Mouse (Mus musculus) embryonic facial prominence, embryonic 14.5 days (tissue): Measurements from ENCODE around the gene Tgoln1. TPM values are rescaled to one million over a fixed set of nuclear protein-coding genes. Genes with fewer than 3 reads are reported as not detected.

Experiments used
- ATAC-seq: fragments of 200-750 bp; cut with Nextera tagmentation; 2 replicates; pipeline ENCODE4 v1.8.0; 2017; ENCODE audit warnings: low read depth, moderate number of reproducible peaks, moderate TSS enrichment
- DNase-seq: peaks from one replicate; pipeline ENCODE4 v3.0.0-alpha.2; 2015; ENCODE audit warnings: low spot score
- H3K27ac ChIP-seq: fragments of 300-500 bp; sonication (generic); replicated peaks from 2 replicates; pipeline ENCODE4 v1.5.1; 2014; ENCODE audit warnings: low read depth, mild to moderate bottlenecking, low read length, moderate library complexity
- H3K27me3 ChIP-seq: fragments of 300-500 bp; sonication (generic); replicated peaks from 2 replicates; pipeline ENCODE4 v1.6.1; 2014; ENCODE audit warnings: low read length; ENCODE audit not compliant: control insufficient read depth, insufficient read depth
- H3K36me3 ChIP-seq: fragments of 300-500 bp; sonication (generic); 2 replicates; pipeline ENCODE4 v1.6.1; 2014; ENCODE audit warnings: low read length, mixed read lengths; ENCODE audit not compliant: control insufficient read depth, insufficient read depth
- H3K4me1 ChIP-seq: fragments of 300-500 bp; sonication (generic); 2 replicates; pipeline ENCODE4 v1.6.1; 2014; ENCODE audit warnings: antibody characterized with exemption, low read length; ENCODE audit not compliant: control insufficient read depth, insufficient read depth
- H3K4me2 ChIP-seq: fragments of 300-500 bp; sonication (generic); 2 replicates; pipeline ENCODE4 v1.6.1; 2014; ENCODE audit warnings: low read depth, mild to moderate bottlenecking, low read length, moderate library complexity, mixed read lengths
- H3K4me3 ChIP-seq: fragments of 300-500 bp; sonication (generic); 2 replicates; pipeline ENCODE4 v1.5.1; 2014; ENCODE audit warnings: low read depth, mild to moderate bottlenecking, low read length
- H3K9ac ChIP-seq: fragments of 300-500 bp; sonication (generic); 2 replicates; pipeline ENCODE4 v1.6.1; 2014; ENCODE audit warnings: low read depth, mild to moderate bottlenecking, low read length, moderate library complexity, mixed read lengths
- H3K9me3 ChIP-seq: fragments of 300-500 bp; sonication (generic); 2 replicates; pipeline ENCODE4 v1.6.1; 2016; ENCODE audit warnings: low read length; ENCODE audit not compliant: control insufficient read depth
- WGBS: fragments of 180-500 bp; shearing (Covaris S2); extraction: QIAGEN DNeasy Blood & Tissue Kit; methylation state at CpG from one replicate; pipeline ENCODE4 v1.1.7; 2014; 5-methylcytosine and 5-hydroxymethylcytosine counted together
- polyA plus RNA-seq: library from polyadenylated mRNA; unstranded; fragments of >200 nt; fragmentation: Nextera tagmentation; extraction: Ambion mirVana; gene quantifications from 2 replicates; pipeline ENCODE4 v1.2.1, GENCODE M21; 2014

Gene Tgoln1
- polyA plus RNA-seq, 1 experiment from 2014 or later: 34.7 TPM

DNA sequence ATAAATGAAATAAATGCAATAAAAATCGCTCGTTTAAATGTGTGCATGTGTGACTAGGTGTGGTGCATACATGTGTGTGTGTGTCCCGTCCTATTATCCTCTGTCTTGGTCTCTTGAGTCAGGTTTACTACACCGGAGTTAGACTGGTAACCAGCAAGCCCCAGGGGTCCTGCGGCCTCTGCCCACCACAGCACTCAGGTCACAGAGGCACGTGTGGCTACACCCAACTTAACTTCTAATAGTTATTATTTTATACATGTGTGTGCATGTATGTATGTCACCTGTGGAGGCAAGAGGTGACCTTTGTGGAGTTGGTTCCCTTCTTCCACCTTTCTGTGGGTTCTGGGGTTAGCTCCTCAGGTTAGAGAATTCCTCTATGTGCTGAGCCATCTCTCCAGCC is 37.6 kb upstream of the Tgoln1 start:
- Histone ChIP-seq H3K27ac (peak overlapping the region; percentile 95), H3K9ac (no peak overlapping the region), H3K4me1 (peaks cover 53% of the 10 kb centered on the region), H3K27me3 (no peaks in the 10 kb centered on the region), H3K36me3 (no peaks in the 10 kb centered on the region), H3K9me3 (no peaks in the 10 kb centered on the region), H3K4me2 (no peak overlapping the region), H3K4me3 (no peak overlapping the region)
- ATAC-seq (no peak), DNase-seq (no peak)
- 84% methylated on average over 6 of the region's 6 CpGs for WGBS

DNA sequence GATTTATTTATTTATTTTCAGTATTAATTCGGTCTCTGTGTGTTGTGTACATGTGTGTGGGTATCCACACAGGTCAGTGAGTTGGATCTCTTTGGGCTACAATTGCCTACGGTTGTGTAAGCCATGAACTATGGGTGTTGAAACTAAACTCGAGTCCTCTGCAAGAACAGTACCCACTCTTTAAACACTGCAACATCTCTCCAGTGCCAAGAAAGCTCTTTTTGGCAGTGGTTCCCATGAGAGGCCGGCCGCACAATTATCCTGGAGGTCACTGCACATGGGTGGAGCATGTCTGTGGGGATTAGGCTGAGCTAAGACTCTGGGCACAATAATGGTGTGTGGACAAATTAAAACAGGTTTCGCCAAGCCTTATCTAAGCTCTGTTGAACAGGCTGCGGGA is 36.6 kb upstream of the Tgoln1 start:
- peak overlapping the region; percentile 95 for H3K27ac ChIP-seq
- WGBS: 52% methylated on average over 7 of the region's 7 CpGs
- peak; percentile 69 for DNase-seq

GRCm38 (mm10) chr6:72650338-72650851 is 33.6 kb upstream of the Tgoln1 start:
- Histone ChIP-seq H3K9me3 (no peaks in the 10 kb centered on the region), H3K4me3 (no peak overlapping the region), H3K27me3 (no peaks in the 10 kb centered on the region), H3K27ac (no peak overlapping the region), H3K9ac (no peak overlapping the region), H3K4me1 (peaks cover 35% of the 10 kb centered on the region), H3K4me2 (no peak overlapping the region), H3K36me3 (peaks cover 9% of the 10 kb centered on the region)
- DNase-seq (no peak), ATAC-seq (no peak)
- 41% methylated on average over 10 of the region's 10 CpGs for WGBS

More for the DNA sequence above, 36.6 kb upstream of the Tgoln1 start:
- Histone ChIP-seq H3K9ac (no peak overlapping the region), H3K4me2 (no peak overlapping the region), H3K4me1 (peaks cover 52% of the 10 kb centered on the region), H3K4me3 (no peak overlapping the region), H3K36me3 (no peaks in the 10 kb centered on the region), H3K27me3 (no peaks in the 10 kb centered on the region), H3K9me3 (no peaks in the 10 kb centered on the region)
- no peak for ATAC-seq

DNA sequence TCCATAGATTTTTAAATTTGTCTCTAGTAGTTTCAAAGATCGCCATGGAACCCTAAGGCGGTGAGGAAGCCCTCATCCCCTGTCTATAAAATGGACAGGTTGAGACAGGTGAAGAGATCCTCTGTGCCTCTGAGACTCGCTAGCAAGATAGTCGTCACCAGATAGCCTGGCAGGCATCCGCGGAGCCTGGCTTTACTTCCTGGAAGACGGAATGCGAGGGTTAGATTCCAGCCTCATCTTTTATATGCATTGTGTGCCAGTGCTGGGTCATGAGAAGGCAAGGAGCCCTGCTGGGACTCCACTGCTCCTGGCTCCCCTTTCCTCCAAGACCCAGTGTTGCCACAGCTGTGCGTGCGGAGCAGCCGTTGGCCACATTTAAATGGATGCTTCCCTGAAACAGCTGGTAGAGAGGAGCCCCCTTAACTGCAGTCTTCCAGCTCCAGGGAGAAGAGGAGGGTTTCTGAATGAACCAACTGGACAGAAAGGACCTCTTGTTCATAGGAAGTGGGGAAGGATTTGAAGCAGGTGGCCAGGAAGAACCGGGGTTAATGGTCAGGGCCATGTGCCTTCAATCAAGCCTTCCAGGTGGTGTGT is 31.3 kb upstream of the Tgoln1 start:
- ATAC-seq (peak; percentile 31; the same call in 1 of the 2 replicates), DNase-seq (peak; percentile 65)
- H3K27ac ChIP-seq: 0 out of 2 replicates have a peak overlapping the region, but pooled peaks have one; percentile 36
- no peak overlapping the region for H3K9ac ChIP-seq
- H3K9me3 ChIP-seq: no peaks in the 10 kb centered on the region
- no peaks in the 10 kb centered on the region for H3K27me3 ChIP-seq
- peaks cover 15% of the 10 kb centered on the region for H3K4me1 ChIP-seq
- H3K4me3 ChIP-seq: no peak overlapping the region
- WGBS: 29% methylated on average over 12 of the region's 12 CpGs
- H3K4me2 ChIP-seq: no peak overlapping the region
- peaks cover 9% of the 10 kb centered on the region for H3K36me3 ChIP-seq

DNA sequence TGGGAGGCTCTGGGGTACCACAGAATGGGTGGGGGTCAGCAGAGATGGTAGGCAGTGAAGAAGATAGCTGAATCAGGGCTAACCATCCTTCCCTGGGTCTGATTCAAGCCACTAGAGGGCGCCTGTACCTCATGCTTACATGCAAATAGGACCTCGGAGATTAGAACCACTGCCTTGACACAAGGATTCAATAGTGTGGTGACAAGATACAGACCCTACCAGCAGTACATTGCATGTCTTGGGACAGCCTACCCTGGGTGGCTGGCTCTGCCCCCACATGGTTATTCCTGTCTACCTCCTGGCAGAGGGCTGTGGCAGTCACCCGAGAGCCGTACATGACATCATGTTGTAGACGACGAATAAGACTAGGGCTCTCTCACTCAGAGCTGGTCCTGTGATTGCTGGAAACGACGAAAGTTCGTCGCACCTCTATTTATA is 30.6 kb upstream of the Tgoln1 start:
- no peak overlapping the region for H3K4me3 ChIP-seq
- no peak overlapping the region; the same call in none of the 2 replicates for H3K27ac ChIP-seq
- H3K4me1 ChIP-seq: peaks cover 13% of the 10 kb centered on the region
- no peak overlapping the region for H3K9ac ChIP-seq
- H3K4me2 ChIP-seq: no peak overlapping the region
- H3K27me3 ChIP-seq: no peaks in the 10 kb centered on the region
- peak; percentile 47 for ATAC-seq
- peaks cover 9% of the 10 kb centered on the region for H3K36me3 ChIP-seq
- H3K9me3 ChIP-seq: no peaks in the 10 kb centered on the region
- peak; percentile 85 for DNase-seq
- 47% methylated on average over 10 of the region's 10 CpGs for WGBS

DNA sequence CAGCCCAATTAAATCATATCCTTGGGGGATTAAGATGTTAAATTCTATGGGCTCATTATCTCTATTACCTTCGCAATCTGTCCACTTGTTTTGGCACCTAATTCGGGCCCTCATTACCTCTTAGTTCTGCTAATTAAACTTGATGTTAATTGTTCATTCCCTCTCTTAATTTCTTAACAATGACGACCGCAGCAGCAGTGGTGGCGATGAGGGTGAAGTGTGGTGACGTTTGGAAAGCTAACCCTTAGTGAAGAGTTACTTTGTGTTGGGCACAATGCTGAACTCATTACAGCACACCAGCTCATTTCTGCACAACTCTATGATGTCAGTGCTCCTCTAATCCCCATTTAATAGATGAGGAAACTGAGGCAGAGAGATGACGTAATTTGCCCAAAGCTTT is 28.6 kb upstream of the Tgoln1 start:
- no peaks in the 10 kb centered on the region for H3K9me3 ChIP-seq
- DNase-seq (no peak), ATAC-seq (no peak)
- no peak overlapping the region for H3K4me3 ChIP-seq
- no peak overlapping the region for H3K4me2 ChIP-seq
- no peaks in the 10 kb centered on the region for H3K27me3 ChIP-seq
- no peak overlapping the region for H3K9ac ChIP-seq
- H3K27ac ChIP-seq: no peak overlapping the region
- peaks cover 9% of the 10 kb centered on the region for H3K36me3 ChIP-seq
- peaks cover 5% of the 10 kb centered on the region for H3K4me1 ChIP-seq
- WGBS: 74% methylated on average over 7 of the region's 7 CpGs

DNA sequence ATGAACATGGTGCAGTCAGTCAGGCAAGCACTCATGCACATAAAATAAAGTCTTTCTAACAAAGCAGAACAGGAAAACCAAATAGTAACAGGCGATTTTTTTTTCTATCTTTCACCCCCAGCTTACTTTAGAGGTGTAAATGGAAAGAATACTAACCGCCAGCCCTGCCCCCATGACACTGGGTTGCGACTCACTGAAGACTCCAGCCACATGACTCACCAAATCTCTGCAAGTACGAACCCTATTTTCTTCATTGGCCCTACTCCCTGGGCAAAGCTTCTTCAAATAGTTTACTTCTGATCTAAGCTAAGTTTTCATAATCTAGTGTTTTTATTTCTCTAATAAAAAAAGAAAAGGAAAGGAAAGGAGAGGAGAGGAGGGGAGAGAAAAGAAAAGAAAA is 27.8 kb upstream of the Tgoln1 start:
- Histone ChIP-seq H3K4me2 (no peak overlapping the region), H3K36me3 (peaks cover 9% of the 10 kb centered on the region), H3K9ac (no peak overlapping the region), H3K4me3 (no peak overlapping the region), H3K27me3 (no peaks in the 10 kb centered on the region), H3K9me3 (no peaks in the 10 kb centered on the region), H3K4me1 (peaks cover 2% of the 10 kb centered on the region; the same call in 1 of the 2 replicates), H3K27ac (no peak overlapping the region)
- no peak for ATAC-seq
- WGBS: 79% methylated on average over 4 of the region's 4 CpGs
- DNase-seq: no peak

GRCm38 (mm10) chr6:72641218-72641954 is 24.6 kb upstream of the Tgoln1 start:
- H3K27ac ChIP-seq: no peak overlapping the region
- no peak for DNase-seq

More at GRCm38 (mm10) chr6:72641218-72641954, 24.6 kb upstream of the Tgoln1 start:
- Histone ChIP-seq H3K27me3 (no peaks in the 10 kb centered on the region), H3K4me1 (peaks cover 3% of the 10 kb centered on the region; the same call in 1 of the 2 replicates), H3K4me3 (no peak overlapping the region), H3K9me3 (no peaks in the 10 kb centered on the region), H3K36me3 (peaks cover under 1% of the 10 kb centered on the region; the same call in 1 of the 2 replicates), H3K9ac (no peak overlapping the region), H3K4me2 (no peak overlapping the region)
- 80% methylated on average over 18 of the region's 18 CpGs for WGBS
- ATAC-seq: no peak
